Comparison of ENCODE assay signal across 1 mouse cellular context in genomic region chr1:171223168-171223567, GRCm38 (mm10).
TF ChIP-seq lines count a peak whose summit lies in the region.

No protein-coding gene starts in this region.

TF ChIP-seq in CH12.LX, 34 proteins besides CTCF, POLR2A, EP300 and RAD21 (continued from another document):
- TF ChIP-seq USF2 (conservative IDR thresholded peaks at IDR 0.05; ENCODE audit: low read depth, low read length) (no peak), JUN (IDR thresholded peaks at IDR 0.05; ENCODE audit: insufficient read depth, low read depth, low read length) (no peak), JUND (conservative IDR thresholded peaks at IDR 0.05; ENCODE audit: low read depth, low read length) (no peak), NELFE (IDR thresholded peaks at IDR 0.05; ENCODE audit: low read depth, low read length) (no peak), ETS1 (conservative IDR thresholded peaks at IDR 0.05; ENCODE audit: low read depth, low read length) (no peak), SMC3 (IDR thresholded peaks at IDR 0.05; ENCODE audit: low read depth, low read length) (no peak), POLR2AphosphoS2 (IDR thresholded peaks at IDR 0.05; ENCODE audit: low read depth, low read length) (no peak), IRF4 (IDR thresholded peaks at IDR 0.05; ENCODE audit: low read depth, low read length) (no peak), PAX5 (IDR thresholded peaks at IDR 0.05; ENCODE audit: low read length) (no peak), ELF1 (IDR thresholded peaks at IDR 0.05; ENCODE audit: low read depth, low read length) (no peak), ZMIZ1 (IDR thresholded peaks at IDR 0.05; ENCODE audit: low read depth, low read length) (no peak), HCFC1 (IDR thresholded peaks at IDR 0.05; ENCODE audit: low read depth, low read length) (no peak), KAT2A (IDR thresholded peaks at IDR 0.05; ENCODE audit: insufficient replicate concordance, low read length) (no peak)
